Mouse (Mus musculus): ENCODE data around the gene Cebpe.

GRCm38 (mm10) chr14:54706589-54707320, 5.2 kb downstream of the Cebpe start:
- TF ChIP-seq GATA1 (IDR thresholded peaks at IDR 0.05; ENCODE audit: low read length) (no peak), TAL1 (IDR thresholded peaks at IDR 0.05; ENCODE audit: low read length) (no peak)
